Mouse (Mus musculus): ENCODE data around the gene Ptprn.

GRCm38 (mm10) chr1:75261278-75261677 is 3.0 kb downstream of the Ptprn start:
- no peak for TF ChIP-seq POLR2A (IDR thresholded peaks at IDR 0.05; ENCODE audit: borderline replicate concordance, insufficient read depth, low read length)
- TF ChIP-seq CTCF (IDR thresholded peaks at IDR 0.05; ENCODE audit: borderline replicate concordance, insufficient read depth, low read depth, low read length) = no peak

All from cerebellum, adult 2 months (tissue).